Mouse (Mus musculus) neural tube, embryonic 12.5 days (tissue): ENCODE data around the gene Tlr13. TPM values are rescaled to one million over a fixed set of nuclear protein-coding genes. Genes with fewer than 3 reads are reported as not detected.
A peak's percentile ranks its signal among the peaks of the same experiment; 100 is the strongest.

Experiments used
- ATAC-seq: fragments of 200-750 bp; cut with Nextera tagmentation; 2 replicates; pipeline ENCODE4 v1.8.0; 2017; ENCODE audit warnings: low read depth, mild to moderate bottlenecking, moderate TSS enrichment, moderate library complexity; ENCODE audit not compliant: low FRiP score
- H3K27ac ChIP-seq: fragments of 300-500 bp; sonication (generic); 2 replicates; pipeline ENCODE4 v1.5.1; 2016
- H3K27me3 ChIP-seq: fragments of 300-500 bp; sonication (generic); replicated peaks from 2 replicates; pipeline ENCODE4 v1.6.1; 2016; ENCODE audit warnings: mild to moderate bottlenecking
- H3K36me3 ChIP-seq: fragments of 300-500 bp; sonication (generic); 2 replicates; pipeline ENCODE4 v1.6.1; 2016; ENCODE audit warnings: mild to moderate bottlenecking
- H3K4me1 ChIP-seq: fragments of 300-500 bp; sonication (generic); 2 replicates; pipeline ENCODE4 v1.6.1; 2016
- H3K4me2 ChIP-seq: fragments of 300-500 bp; sonication (generic); replicated peaks from 2 replicates; pipeline ENCODE4 v1.6.1; 2016; ENCODE audit warnings: mild to moderate bottlenecking
- H3K4me3 ChIP-seq: fragments of 300-500 bp; sonication (generic); 2 replicates; pipeline ENCODE4 v1.5.1; 2016
- H3K9ac ChIP-seq: fragments of 300-500 bp; sonication (generic); 2 replicates; pipeline ENCODE4 v1.6.1; 2016; ENCODE audit warnings: mild to moderate bottlenecking
- H3K9me3 ChIP-seq: fragments of 300-500 bp; sonication (generic); 2 replicates; pipeline ENCODE4 v1.6.1; 2016; ENCODE audit warnings: mild to moderate bottlenecking
- WGBS: fragments of 180-500 bp; shearing (Covaris S2); methylation state at CpG from one replicate; pipeline ENCODE4 v1.1.7; 2016; 5-methylcytosine and 5-hydroxymethylcytosine counted together
- polyA plus RNA-seq: library from polyadenylated mRNA; unstranded; fragments of >200 nt; fragmentation: Nextera tagmentation; extraction: Ambion mirVana; gene quantifications from 2 replicates; pipeline ENCODE4 v1.2.1, GENCODE M21; 2016

The Tlr13 gene
- polyA plus RNA-seq, 1 experiment from 2014 or later: 0.27 TPM

DNA sequence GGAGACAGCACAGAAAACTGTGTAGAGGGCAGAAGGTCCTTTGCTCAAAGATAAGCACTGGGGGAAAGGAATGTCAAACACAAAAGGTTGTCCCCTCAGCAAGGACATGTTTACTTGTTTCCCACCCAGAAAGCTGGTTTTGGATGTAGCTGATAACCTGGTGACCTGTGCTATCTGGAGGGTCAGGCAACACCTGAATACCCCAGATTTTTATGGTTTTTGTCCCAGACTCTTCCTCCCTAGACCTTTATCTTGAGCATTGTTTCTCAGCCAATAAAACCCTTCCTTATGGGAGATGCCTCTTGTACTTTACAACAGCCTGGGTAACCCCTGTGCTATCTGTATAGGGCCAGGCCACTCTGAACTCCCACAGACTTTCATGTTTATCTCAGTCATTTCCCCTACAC lies 11.2 kb downstream of the Tlr13 start:
- no peaks in the 10 kb centered on the region for H3K9me3 ChIP-seq
- no peaks in the 10 kb centered on the region for H3K4me1 ChIP-seq
- H3K4me2 ChIP-seq: no peak overlapping the region
- ATAC-seq: no peak
- no peak overlapping the region for H3K27ac ChIP-seq
- no peak overlapping the region for H3K4me3 ChIP-seq
- H3K36me3 ChIP-seq: no peaks in the 10 kb centered on the region
- no peak overlapping the region for H3K9ac ChIP-seq
- H3K27me3 ChIP-seq: no peaks in the 10 kb centered on the region

DNA sequence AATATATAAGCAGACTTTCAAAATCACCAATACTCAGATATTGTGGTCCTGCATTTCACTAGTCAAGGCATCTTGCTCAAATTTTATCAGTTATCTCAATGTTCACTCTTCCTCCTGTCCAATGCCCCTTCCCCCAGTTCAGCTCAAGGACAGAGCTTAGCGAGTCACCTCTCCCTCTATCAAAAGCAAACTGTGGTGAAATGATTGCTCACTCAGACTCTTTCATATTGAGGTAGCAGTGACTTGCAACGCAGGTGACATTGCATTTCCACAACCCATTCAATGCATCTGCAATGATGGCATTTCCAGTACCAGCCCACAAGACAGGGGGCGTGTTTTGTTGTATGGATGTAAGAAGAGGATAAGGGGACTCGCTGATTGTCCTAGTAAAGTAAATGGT lies 12.9 kb downstream of the Tlr13 start:
- no peak for ATAC-seq
- H3K36me3 ChIP-seq: no peaks in the 10 kb centered on the region
- no peak overlapping the region for H3K4me3 ChIP-seq
- no peak overlapping the region for H3K4me2 ChIP-seq
- 82% methylated on average over 4 of the region's 4 CpGs for WGBS
- no peak overlapping the region for H3K27ac ChIP-seq
- no peaks in the 10 kb centered on the region for H3K4me1 ChIP-seq
- H3K9ac ChIP-seq: no peak overlapping the region
- H3K27me3 ChIP-seq: no peaks in the 10 kb centered on the region
- H3K9me3 ChIP-seq: no peaks in the 10 kb centered on the region

- H3K4me3 ChIP-seq: no peak overlapping the region
- no peak overlapping the region for H3K9ac ChIP-seq
- H3K27me3 ChIP-seq: no peaks in the 10 kb centered on the region
- no peak overlapping the region for H3K4me2 ChIP-seq
- H3K4me1 ChIP-seq: no peaks in the 10 kb centered on the region
- H3K27ac ChIP-seq: no peak overlapping the region
- 62% methylated on average over 5 of the region's 5 CpGs for WGBS
- H3K9me3 ChIP-seq: no peaks in the 10 kb centered on the region
- H3K36me3 ChIP-seq: no peaks in the 10 kb centered on the region
- no peak for ATAC-seq
These were observed 21.0 kb downstream of the Tlr13 start for GRCm38 (mm10) chrX:106163995-106164394.

DNA sequence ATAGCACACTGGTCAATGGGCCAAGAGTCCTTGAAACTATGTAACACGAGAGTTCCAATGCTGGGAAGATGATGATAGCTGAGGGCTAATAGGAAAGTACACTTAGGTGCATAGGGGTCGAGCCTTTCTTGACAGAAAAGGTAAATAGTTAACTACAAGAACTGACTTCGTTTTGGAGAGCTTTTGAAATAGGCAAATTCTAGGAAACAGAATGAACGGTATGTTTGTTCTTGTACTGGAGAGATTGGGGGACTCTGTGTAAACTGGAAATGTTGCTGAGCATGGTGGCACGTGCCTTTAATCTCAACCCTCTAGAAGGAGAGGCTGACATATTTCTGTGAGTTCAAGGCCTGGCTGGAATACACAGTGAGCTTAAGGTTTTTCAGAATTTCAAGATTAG lies 21.6 kb downstream of the Tlr13 start:
- ATAC-seq: no peak
- Histone ChIP-seq H3K27ac (no peak overlapping the region), H3K9me3 (no peaks in the 10 kb centered on the region), H3K27me3 (no peaks in the 10 kb centered on the region), H3K36me3 (no peaks in the 10 kb centered on the region), H3K4me1 (no peaks in the 10 kb centered on the region), H3K4me2 (no peak overlapping the region), H3K9ac (no peak overlapping the region), H3K4me3 (no peak overlapping the region)
- WGBS: 81% methylated on average over 5 of the region's 5 CpGs

GRCm38 (mm10) chrX:106165089-106165488 lies 22.1 kb downstream of the Tlr13 start:
- Histone ChIP-seq H3K27me3 (no peaks in the 10 kb centered on the region), H3K36me3 (no peaks in the 10 kb centered on the region), H3K4me2 (no peak overlapping the region), H3K4me1 (no peaks in the 10 kb centered on the region), H3K27ac (no peak overlapping the region), H3K4me3 (no peak overlapping the region), H3K9me3 (no peaks in the 10 kb centered on the region), H3K9ac (no peak overlapping the region)
- WGBS: 76% methylated on average over 1 of the region's 1 CpGs
- no peak for ATAC-seq

DNA sequence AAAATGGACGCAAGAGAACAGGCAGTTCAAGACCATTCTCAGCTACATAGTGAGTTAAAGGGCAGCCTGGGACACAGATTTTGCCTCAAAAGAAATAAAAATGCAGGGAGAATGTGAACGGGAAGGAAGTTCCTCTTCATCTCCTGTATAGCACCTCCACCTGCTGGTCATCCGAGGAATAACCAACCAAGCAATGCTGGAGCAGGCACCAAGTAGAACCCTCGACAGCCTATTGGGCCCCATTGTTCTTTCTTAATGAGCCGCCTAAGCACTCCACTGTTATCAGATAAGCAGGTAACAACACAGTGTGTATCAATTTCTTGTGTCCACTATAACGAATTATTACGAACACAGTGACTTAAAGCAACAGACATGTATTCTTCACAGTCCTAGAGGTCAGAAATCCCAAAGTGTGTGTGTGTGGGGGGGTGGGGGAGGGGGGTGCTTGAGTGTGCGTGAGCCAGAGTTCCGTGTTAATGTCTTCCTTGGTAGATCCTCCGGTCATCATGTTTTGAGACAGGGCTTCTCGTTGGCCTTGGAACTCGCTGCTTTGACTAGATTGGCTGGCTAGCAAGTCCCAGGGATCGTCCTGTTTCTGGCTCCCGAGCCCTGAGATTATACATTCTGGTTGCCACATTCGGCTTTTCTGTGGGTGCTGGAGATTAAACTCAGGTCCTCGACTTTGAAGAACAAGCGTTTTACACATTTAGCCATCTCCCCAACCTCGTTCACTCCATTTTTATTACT lies 28.3 kb downstream of the Tlr13 start:
- peak; percentile 92 for ATAC-seq
- Histone ChIP-seq H3K36me3 (no peaks in the 10 kb centered on the region), H3K27ac (no peak overlapping the region), H3K9ac (no peak overlapping the region; the same call in 1 of the 2 replicates), H3K9me3 (no peaks in the 10 kb centered on the region), H3K4me2 (peak overlapping the region; percentile 49), H3K27me3 (no peaks in the 10 kb centered on the region), H3K4me1 (no peaks in the 10 kb centered on the region), H3K4me3 (peak overlapping the region; percentile 20; the same call in 1 of the 2 replicates)
- WGBS: 36% methylated on average over 18 of the region's 18 CpGs

DNA sequence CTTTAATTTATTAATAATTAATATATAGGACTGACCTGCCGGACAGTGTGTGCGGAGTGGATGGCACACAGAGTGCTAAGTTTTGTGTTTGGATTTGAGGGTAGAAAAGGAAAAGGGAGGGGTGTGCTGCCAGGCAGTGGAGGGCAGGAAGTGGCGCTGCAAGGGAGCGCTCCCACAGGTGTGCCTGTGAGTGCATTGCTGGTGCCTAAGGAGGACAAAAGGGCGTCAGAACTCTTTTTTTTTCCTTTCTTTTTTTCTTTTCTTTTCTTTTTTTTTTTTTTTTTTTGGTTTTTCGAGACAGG lies 28.8 kb downstream of the Tlr13 start:
- H3K4me1 ChIP-seq: no peaks in the 10 kb centered on the region
- H3K36me3 ChIP-seq: no peaks in the 10 kb centered on the region
- H3K9ac ChIP-seq: no peak overlapping the region
- H3K27me3 ChIP-seq: no peaks in the 10 kb centered on the region
- H3K9me3 ChIP-seq: no peaks in the 10 kb centered on the region
- no peak overlapping the region for H3K4me3 ChIP-seq
- peak overlapping the region; percentile 49 for H3K4me2 ChIP-seq
- ATAC-seq: peak; percentile 18; the same call in 1 of the 2 replicates
- no peak overlapping the region for H3K27ac ChIP-seq
- WGBS: 72% methylated on average over 5 of the region's 6 CpGs

GRCm38 (mm10) chrX:106176331-106176730 lies 33.3 kb downstream of the Tlr13 start:
- ATAC-seq: no peak
- WGBS: 55% methylated on average over 9 of the region's 9 CpGs

DNA sequence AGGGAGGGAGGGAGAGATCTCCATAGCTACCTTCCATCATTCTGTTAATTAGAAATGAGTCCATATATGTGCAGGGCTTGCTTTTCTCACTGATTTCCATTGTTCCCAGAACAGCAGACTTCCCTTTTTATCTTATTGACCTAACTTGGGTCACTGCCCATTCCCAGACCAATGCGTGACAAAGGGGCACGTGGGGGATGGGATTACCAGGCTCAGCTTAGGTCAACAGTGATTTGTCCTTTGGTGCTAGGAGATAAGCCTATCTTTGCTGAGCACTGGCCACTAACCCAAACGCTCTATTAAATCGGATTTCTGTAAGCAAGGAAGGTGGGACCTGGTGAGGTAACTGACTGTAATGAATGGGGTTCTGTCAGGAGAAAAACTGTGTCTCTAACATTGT lies 41.3 kb downstream of the Tlr13 start:
- H3K9ac ChIP-seq: no peak overlapping the region
- H3K4me3 ChIP-seq: no peak overlapping the region
- no peaks in the 10 kb centered on the region; the same call in 1 of the 2 replicates for H3K4me1 ChIP-seq
- H3K27ac ChIP-seq: no peak overlapping the region
- no peak overlapping the region for H3K4me2 ChIP-seq
- no peaks in the 10 kb centered on the region for H3K36me3 ChIP-seq
- H3K27me3 ChIP-seq: no peaks in the 10 kb centered on the region
- no peak for ATAC-seq
- 46% methylated on average over 4 of the region's 4 CpGs for WGBS
- no peaks in the 10 kb centered on the region for H3K9me3 ChIP-seq

More at GRCm38 (mm10) chrX:106176331-106176730, 33.3 kb downstream of the Tlr13 start:
- Histone ChIP-seq H3K4me2 (no peak overlapping the region), H3K4me3 (no peak overlapping the region), H3K4me1 (no peaks in the 10 kb centered on the region), H3K27ac (no peak overlapping the region), H3K36me3 (no peaks in the 10 kb centered on the region), H3K9ac (no peak overlapping the region), H3K9me3 (no peaks in the 10 kb centered on the region), H3K27me3 (no peaks in the 10 kb centered on the region)

- no peaks in the 10 kb centered on the region; the same call in 1 of the 2 replicates for H3K4me1 ChIP-seq
- H3K27me3 ChIP-seq: no peaks in the 10 kb centered on the region
- 1% methylated on average over 5 of the region's 5 CpGs for WGBS
- H3K4me2 ChIP-seq: peak overlapping the region; percentile 47
- H3K27ac ChIP-seq: peak overlapping the region; percentile 15; the same call in 1 of the 2 replicates
- no peak overlapping the region for H3K4me3 ChIP-seq
- H3K9me3 ChIP-seq: no peaks in the 10 kb centered on the region
- H3K36me3 ChIP-seq: no peaks in the 10 kb centered on the region
- ATAC-seq: peak; percentile 32
- H3K9ac ChIP-seq: no peak overlapping the region; the same call in 1 of the 2 replicates
These were observed 42.7 kb downstream of the Tlr13 start for GRCm38 (mm10) chrX:106185706-106186105.

DNA sequence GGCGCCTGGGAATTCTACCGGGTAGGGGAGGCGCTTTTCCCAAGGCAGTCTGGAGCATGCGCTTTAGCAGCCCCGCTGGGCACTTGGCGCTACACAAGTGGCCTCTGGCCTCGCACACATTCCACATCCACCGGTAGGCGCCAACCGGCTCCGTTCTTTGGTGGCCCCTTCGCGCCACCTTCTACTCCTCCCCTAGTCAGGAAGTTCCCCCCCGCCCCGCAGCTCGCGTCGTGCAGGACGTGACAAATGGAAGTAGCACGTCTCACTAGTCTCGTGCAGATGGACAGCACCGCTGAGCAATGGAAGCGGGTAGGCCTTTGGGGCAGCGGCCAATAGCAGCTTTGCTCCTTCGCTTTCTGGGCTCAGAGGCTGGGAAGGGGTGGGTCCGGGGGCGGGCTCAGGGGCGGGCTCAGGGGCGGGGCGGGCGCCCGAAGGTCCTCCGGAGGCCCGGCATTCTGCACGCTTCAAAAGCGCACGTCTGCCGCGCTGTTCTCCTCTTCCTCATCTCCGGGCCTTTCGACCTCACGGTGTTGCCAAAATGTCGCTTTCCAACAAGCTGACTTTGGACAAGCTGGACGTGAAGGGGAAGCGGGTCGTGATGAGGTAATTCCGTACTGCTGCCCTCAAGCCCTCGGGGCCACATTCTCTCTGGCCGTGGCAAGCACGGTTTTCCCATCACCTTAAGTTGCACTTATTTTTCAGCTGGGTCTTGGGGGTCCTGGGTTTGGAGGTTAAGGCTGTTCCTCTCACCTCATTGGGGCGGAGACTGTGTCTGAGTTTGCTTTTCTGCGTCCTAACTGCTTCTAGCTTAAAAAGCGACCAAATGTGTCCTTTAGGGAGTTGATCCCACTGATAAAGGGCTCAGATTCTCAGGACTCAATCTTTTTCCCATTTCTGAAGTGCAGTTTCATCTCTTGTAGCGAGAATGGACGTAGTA lies 44.0 kb downstream of the Tlr13 start, which contains the start of gene Pgk1:
Pgk1 (plus strand) TSS at position 388 of the 937 bp plus-strand sequence.
- WGBS: 16% methylated on average over 54 of the region's 55 CpGs
- peak within 1 kb of the TSS; percentile 49 for H3K9ac ChIP-seq
- peak within 1 kb of the TSS; percentile 42; the same call in 1 of the 2 replicates for H3K27ac ChIP-seq
- H3K4me3 ChIP-seq: peak within 1 kb of the TSS; percentile 53
- H3K4me1 ChIP-seq: no peaks in the 10 kb centered on the region; the same call in 1 of the 2 replicates
- ATAC-seq: peak; percentile 95
- H3K27me3 ChIP-seq: no peaks in the 10 kb centered on the region
- H3K9me3 ChIP-seq: no peaks in the 10 kb centered on the region
- no peaks in the 10 kb centered on the region for H3K36me3 ChIP-seq
- peak within 1 kb of the TSS; percentile 65 for H3K4me2 ChIP-seq

DNA sequence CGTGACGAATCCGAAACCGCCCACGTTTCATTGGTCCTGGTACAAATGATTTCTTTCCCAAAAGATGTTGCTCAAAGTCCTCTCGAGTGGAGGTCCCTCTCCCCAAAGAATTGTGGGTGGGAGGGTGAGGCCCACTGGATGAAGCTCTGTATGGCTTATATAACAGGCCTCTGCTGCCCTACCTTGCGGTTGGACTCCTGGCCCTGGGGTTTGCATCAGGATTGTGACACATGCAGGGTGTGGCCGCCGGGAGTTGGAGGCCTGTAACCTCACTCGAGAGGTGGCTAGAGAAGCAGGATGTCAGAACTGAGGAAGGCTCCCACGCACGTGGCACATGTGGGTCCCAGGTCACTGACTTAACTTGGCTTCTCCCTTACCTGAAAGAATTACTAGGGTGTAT lies 44.7 kb downstream of the Tlr13 start:
- no peaks in the 10 kb centered on the region; the same call in 1 of the 2 replicates for H3K4me1 ChIP-seq
- H3K4me2 ChIP-seq: peak overlapping the region; percentile 65
- no peaks in the 10 kb centered on the region for H3K36me3 ChIP-seq
- peak overlapping the region; percentile 53 for H3K4me3 ChIP-seq
- no peak overlapping the region for H3K27ac ChIP-seq
- 26% methylated on average over 12 of the region's 12 CpGs for WGBS
- ATAC-seq: no peak
- H3K9me3 ChIP-seq: no peaks in the 10 kb centered on the region
- H3K27me3 ChIP-seq: no peaks in the 10 kb centered on the region
- H3K9ac ChIP-seq: peak overlapping the region; percentile 49
